Mouse (Mus musculus) kidney, postnatal 0 days (tissue): ENCODE data around the gene Slc30a4. TPM values are rescaled to one million over a fixed set of nuclear protein-coding genes. Genes with fewer than 3 reads are reported as not detected.

Source experiments
- ATAC-seq: fragments of 200-750 bp; cut with Nextera tagmentation; replicated peaks from 2 replicates; pipeline ENCODE4 v1.8.0; 2017; ENCODE audit warnings: low read depth, moderate number of reproducible peaks, moderate TSS enrichment, moderate library complexity; ENCODE audit not compliant: low FRiP score
- DNase-seq: peaks from one replicate; pipeline ENCODE4 v3.0.0-alpha.2; 2016; ENCODE audit warnings: low spot score
- H3K27ac ChIP-seq: fragments of 300-500 bp; sonication (generic); 2 replicates; pipeline ENCODE4 v1.5.1; 2014; ENCODE audit warnings: mild to moderate bottlenecking
- H3K27me3 ChIP-seq: fragments of 300-500 bp; sonication (generic); 2 replicates; pipeline ENCODE4 v1.6.1; 2014; ENCODE audit warnings: low read length, mixed read lengths; ENCODE audit not compliant: insufficient read depth
- H3K36me3 ChIP-seq: fragments of 300-500 bp; sonication (generic); 2 replicates; pipeline ENCODE4 v1.6.1; 2014; ENCODE audit warnings: low read length, mixed read lengths; ENCODE audit not compliant: insufficient read depth
- H3K4me1 ChIP-seq: fragments of 300-500 bp; sonication (generic); replicated peaks from 2 replicates; pipeline ENCODE4 v1.6.1; 2014; ENCODE audit warnings: antibody characterized with exemption, low read length, mixed read lengths; ENCODE audit not compliant: insufficient read depth
- H3K4me2 ChIP-seq: fragments of 300-500 bp; sonication (generic); 2 replicates; pipeline ENCODE4 v1.6.1; 2014; ENCODE audit warnings: mild to moderate bottlenecking, low read length, moderate library complexity, mixed read lengths
- H3K4me3 ChIP-seq: fragments of 300-500 bp; sonication (generic); replicated peaks from 2 replicates; pipeline ENCODE4 v1.5.1; 2014; ENCODE audit warnings: low read depth, low read length
- H3K9ac ChIP-seq: fragments of 300-500 bp; sonication (generic); 2 replicates; pipeline ENCODE4 v1.6.1; 2014; ENCODE audit warnings: low read depth, low read length
- H3K9me3 ChIP-seq: fragments of 300-500 bp; sonication (generic); replicated peaks from 2 replicates; pipeline ENCODE4 v1.6.1; 2016; ENCODE audit warnings: low read length, inconsistent platforms, mixed read lengths
- CTCF ChIP-seq: IDR thresholded peaks from 2 replicates; pipeline ENCODE4 v1.5.1; 2016; ENCODE audit warnings: antibody characterized with exemption, low read depth, mild to moderate bottlenecking, moderate library complexity
- WGBS: fragments of 180-500 bp; shearing (Covaris S2); extraction: QIAGEN DNeasy Blood & Tissue Kit; methylation state at CpG from one replicate; pipeline ENCODE4 v1.1.7; 2014; 5-methylcytosine and 5-hydroxymethylcytosine counted together
- polyA plus RNA-seq: library from polyadenylated mRNA; unstranded; fragments of >200 nt; fragmentation: Nextera tagmentation; extraction: Ambion mirVana; gene quantifications from 2 replicates; pipeline ENCODE4 v1.2.1, GENCODE M21; 2015

The Slc30a4 gene
- polyA plus RNA-seq, 1 experiment from 2014 or later = 7.9 TPM

GRCm38 (mm10) chr2:122720564-122720963 lies 18.1 kb upstream of the Slc30a4 start:
- Histone ChIP-seq H3K36me3 (no peaks in the 10 kb centered on the region), H3K4me3 (no peak overlapping the region), H3K9ac (no peak overlapping the region), H3K9me3 (no peaks in the 10 kb centered on the region), H3K27me3 (no peaks in the 10 kb centered on the region), H3K4me2 (no peak overlapping the region), H3K4me1 (no peaks in the 10 kb centered on the region), H3K27ac (no peak overlapping the region)
- no peak for ATAC-seq
- DNase-seq = no peak
- WGBS = 63% methylated on average over 3 of the region's 3 CpGs
- TF ChIP-seq CTCF = no peak

DNA sequence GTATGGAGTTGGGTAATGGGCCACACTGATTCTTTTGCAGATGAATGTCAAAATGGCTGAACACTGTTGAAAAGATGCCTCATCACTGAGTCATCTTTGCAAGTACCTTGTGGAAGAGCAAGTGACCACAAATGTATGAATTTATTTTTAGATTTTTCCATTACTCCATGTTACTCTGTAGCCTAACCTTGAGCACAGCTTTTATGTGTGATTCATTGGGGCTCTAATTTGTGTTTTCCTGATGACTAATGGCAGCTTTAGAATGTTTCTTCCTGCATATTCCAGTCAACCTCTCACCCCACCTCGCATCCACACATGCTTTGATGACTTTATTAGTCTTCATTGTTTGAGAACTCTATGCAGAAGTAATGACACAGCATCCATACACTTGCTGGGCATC lies 16.8 kb upstream of the Slc30a4 start:
- H3K9me3 ChIP-seq = no peaks in the 10 kb centered on the region
- ATAC-seq (no peak), DNase-seq (no peak)
- no peak overlapping the region for H3K27ac ChIP-seq
- no peak overlapping the region for H3K4me2 ChIP-seq
- no peaks in the 10 kb centered on the region for H3K36me3 ChIP-seq
- 36% methylated on average over 1 of the region's 1 CpGs for WGBS
- H3K27me3 ChIP-seq = no peaks in the 10 kb centered on the region
- no peak overlapping the region for H3K9ac ChIP-seq
- no peak for TF ChIP-seq CTCF
- no peak overlapping the region for H3K4me3 ChIP-seq
- no peaks in the 10 kb centered on the region for H3K4me1 ChIP-seq

- Histone ChIP-seq H3K27me3 (no peaks in the 10 kb centered on the region), H3K4me1 (no peaks in the 10 kb centered on the region), H3K9ac (no peak overlapping the region), H3K4me3 (no peak overlapping the region), H3K9me3 (no peaks in the 10 kb centered on the region), H3K36me3 (no peaks in the 10 kb centered on the region), H3K27ac (no peak overlapping the region), H3K4me2 (no peak overlapping the region)
- 70% methylated on average over 3 of the region's 3 CpGs for WGBS
- no peak for ATAC-seq
- DNase-seq = no peak
- TF ChIP-seq CTCF = no peak
Observed at GRCm38 (mm10) chr2:122716301-122716842, 13.9 kb upstream of the Slc30a4 start.

DNA sequence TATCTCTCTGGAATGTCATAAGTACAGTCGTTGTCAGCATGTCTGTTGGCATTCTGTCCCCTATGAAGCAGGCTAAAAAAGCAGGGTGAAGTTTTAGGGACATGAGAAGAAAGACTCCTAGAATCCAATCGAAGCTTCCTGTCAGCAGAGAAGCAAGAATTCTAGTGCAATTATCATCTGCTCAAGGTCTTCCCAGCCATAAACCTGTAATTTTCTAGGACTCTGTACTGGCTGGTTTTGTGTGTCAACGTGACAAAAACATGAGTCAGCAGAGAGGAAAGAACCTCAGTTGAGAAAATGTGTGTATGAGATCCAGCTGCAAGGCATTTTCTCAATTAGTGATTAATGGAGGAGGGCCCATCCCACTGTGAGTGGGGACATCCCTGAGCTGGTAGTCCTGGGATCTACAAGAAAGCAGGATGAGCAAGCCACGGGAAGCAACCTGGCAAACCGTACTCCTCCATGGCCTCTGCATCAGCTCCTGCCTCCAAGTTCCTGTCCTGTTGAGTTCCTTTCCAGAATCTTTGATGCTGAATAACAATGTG lies 12.8 kb upstream of the Slc30a4 start:
- no peak for TF ChIP-seq CTCF
- Histone ChIP-seq H3K4me2 (no peak overlapping the region), H3K36me3 (no peaks in the 10 kb centered on the region), H3K4me1 (no peaks in the 10 kb centered on the region), H3K9ac (no peak overlapping the region), H3K9me3 (no peaks in the 10 kb centered on the region), H3K4me3 (no peak overlapping the region), H3K27me3 (no peaks in the 10 kb centered on the region), H3K27ac (no peak overlapping the region)
- 68% methylated on average over 5 of the region's 5 CpGs for WGBS
- ATAC-seq = no peak
- no peak for DNase-seq

GRCm38 (mm10) chr2:122712848-122713247 lies 10.4 kb upstream of the Slc30a4 start:
- no peaks in the 10 kb centered on the region for H3K36me3 ChIP-seq
- H3K4me3 ChIP-seq = no peak overlapping the region
- no peak overlapping the region for H3K27ac ChIP-seq
- no peak for TF ChIP-seq CTCF
- no peak overlapping the region for H3K9ac ChIP-seq
- H3K4me2 ChIP-seq = no peak overlapping the region
- no peaks in the 10 kb centered on the region for H3K9me3 ChIP-seq
- 84% methylated on average over 2 of the region's 2 CpGs for WGBS
- no peak for ATAC-seq
- DNase-seq = no peak
- H3K27me3 ChIP-seq = no peaks in the 10 kb centered on the region
- no peaks in the 10 kb centered on the region for H3K4me1 ChIP-seq

DNA sequence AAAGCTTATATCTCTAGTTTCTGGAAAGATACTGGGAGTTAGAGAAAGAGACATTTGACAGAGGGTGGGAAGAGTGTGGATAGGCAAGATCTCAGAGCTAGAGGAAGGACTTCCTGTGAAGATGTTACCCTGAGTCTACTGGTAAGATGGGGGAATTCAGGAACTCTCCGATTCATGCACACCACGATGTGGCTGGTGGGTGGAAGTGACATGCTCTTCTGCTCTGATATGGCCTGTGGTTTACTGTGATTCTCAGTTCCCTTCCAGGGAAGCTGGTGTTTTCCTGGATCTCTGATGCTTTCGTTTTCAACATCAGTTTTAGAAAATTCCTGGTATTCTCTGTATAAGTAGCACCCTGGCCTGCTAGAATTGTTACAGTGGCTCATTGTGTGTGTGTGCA lies 9.4 kb upstream of the Slc30a4 start:
- DNase-seq (no peak), ATAC-seq (no peak)
- no peaks in the 10 kb centered on the region for H3K27me3 ChIP-seq
- H3K4me3 ChIP-seq = no peak overlapping the region
- H3K4me1 ChIP-seq = no peaks in the 10 kb centered on the region
- WGBS = 77% methylated on average over 3 of the region's 3 CpGs
- no peak overlapping the region for H3K4me2 ChIP-seq
- no peaks in the 10 kb centered on the region for H3K36me3 ChIP-seq
- H3K27ac ChIP-seq = no peak overlapping the region
- no peak for TF ChIP-seq CTCF
- no peak overlapping the region for H3K9ac ChIP-seq
- H3K9me3 ChIP-seq = no peaks in the 10 kb centered on the region

DNA sequence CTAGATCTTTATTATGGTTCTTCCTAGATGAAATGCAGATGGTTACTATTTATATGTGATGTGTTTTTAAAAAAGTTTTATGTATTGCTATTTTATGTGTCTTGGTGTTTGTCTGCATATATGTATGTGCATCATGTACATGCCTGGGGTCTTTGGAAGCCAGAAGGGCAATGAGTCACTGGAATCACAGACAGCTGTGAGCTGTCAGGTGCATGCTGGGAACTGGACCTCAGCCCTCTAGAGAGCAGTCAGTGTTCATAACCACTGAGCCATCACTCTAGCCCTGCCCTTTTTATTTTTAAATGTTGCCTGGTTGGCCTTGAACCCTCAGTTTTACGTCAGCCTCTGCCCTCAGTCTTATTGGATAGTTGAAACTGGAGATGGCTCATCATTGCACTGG lies 6.7 kb upstream of the Slc30a4 start:
- no peak for TF ChIP-seq CTCF
- DNase-seq = no peak
- ATAC-seq = no peak; the same call in 1 of the 2 replicates

More for the DNA sequence above, 6.7 kb upstream of the Slc30a4 start:
- Histone ChIP-seq H3K4me3 (no peak overlapping the region), H3K9me3 (no peaks in the 10 kb centered on the region), H3K36me3 (no peaks in the 10 kb centered on the region), H3K9ac (no peak overlapping the region), H3K4me2 (no peak overlapping the region), H3K27ac (no peak overlapping the region), H3K27me3 (no peaks in the 10 kb centered on the region), H3K4me1 (no peaks in the 10 kb centered on the region)
- WGBS = 67% methylated on average over 1 of the region's 1 CpGs
